Mouse (Mus musculus): ENCODE measurements around the gene Ern2. TPM values are rescaled to one million over a fixed set of nuclear protein-coding genes. Genes with fewer than 3 reads are reported as not detected.

The Ern2 gene
- polyA plus RNA-seq, 1 experiment = 0.72 TPM

DNA sequence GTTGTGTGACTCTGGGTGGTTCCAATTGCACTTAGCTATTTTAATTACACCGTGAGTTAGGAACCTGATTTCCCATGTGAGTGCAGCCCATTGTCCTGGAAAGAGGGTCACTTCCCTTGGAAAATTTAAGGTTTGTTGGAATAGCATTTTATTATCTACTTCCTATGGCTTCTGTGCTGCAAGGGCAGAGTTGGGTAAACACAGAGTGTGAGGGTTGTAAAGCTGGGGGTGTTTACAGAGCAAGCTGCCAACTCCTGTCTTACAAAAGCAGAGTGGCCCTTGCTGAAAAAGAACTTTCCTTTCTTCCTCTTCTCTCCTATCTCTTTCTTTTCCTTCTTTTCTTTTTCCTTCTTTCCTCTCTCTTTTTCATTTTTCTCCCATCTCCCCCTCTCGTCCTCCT is 17.9 kb upstream of the Ern2 start:
- WGBS = 28% methylated on average over 2 of the region's 2 CpGs
- no peaks in the 10 kb centered on the region for H3K4me1 ChIP-seq (ENCODE audit: control insufficient read depth, insufficient read depth, low read length)
- no peak for TF ChIP-seq POLR2A (IDR thresholded peaks at IDR 0.05; ENCODE audit: borderline replicate concordance, extremely low read depth, low read depth, low read length)
- no peak for TF ChIP-seq CTCF (IDR thresholded peaks at IDR 0.05; ENCODE audit: insufficient read depth, low read length)
- no peak overlapping the region for H3K4me3 ChIP-seq (replicated peaks; ENCODE audit: extremely low read depth, low read depth, low read length)
- DNase-seq = no peak

DNA sequence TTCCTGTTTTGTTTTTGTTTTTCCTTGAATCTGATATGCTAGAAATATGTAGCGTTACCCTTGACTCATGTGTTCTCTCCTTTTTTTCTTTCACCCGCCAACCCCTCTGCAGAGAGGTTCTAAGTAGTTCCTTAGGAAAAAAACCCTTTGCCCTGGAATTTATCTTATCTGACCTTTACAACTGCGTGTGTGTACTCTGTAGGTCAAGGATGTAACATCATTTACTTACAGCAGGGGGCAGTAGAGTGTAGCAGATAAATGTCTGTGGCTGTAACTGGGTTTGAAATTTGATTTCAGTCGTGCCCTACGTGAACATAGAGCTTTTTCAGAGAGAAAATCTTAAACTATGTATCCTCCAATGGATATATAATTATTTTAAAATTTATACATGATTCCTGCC is 13.3 kb upstream of the Ern2 start:
- Histone ChIP-seq H3K4me3 (replicated peaks; ENCODE audit: extremely low read depth, low read depth, low read length) (no peak overlapping the region), H3K4me1 (ENCODE audit: control insufficient read depth, insufficient read depth, low read length) (no peaks in the 10 kb centered on the region)
- 19% methylated on average over 5 of the region's 5 CpGs for WGBS
- peak; percentile 34; the same call in 1 of the 2 replicates for TF ChIP-seq CTCF (IDR thresholded peaks at IDR 0.05; ENCODE audit: insufficient read depth, low read length)
- TF ChIP-seq POLR2A (IDR thresholded peaks at IDR 0.05; ENCODE audit: borderline replicate concordance, extremely low read depth, low read depth, low read length) = no peak
- no peak for DNase-seq

DNA sequence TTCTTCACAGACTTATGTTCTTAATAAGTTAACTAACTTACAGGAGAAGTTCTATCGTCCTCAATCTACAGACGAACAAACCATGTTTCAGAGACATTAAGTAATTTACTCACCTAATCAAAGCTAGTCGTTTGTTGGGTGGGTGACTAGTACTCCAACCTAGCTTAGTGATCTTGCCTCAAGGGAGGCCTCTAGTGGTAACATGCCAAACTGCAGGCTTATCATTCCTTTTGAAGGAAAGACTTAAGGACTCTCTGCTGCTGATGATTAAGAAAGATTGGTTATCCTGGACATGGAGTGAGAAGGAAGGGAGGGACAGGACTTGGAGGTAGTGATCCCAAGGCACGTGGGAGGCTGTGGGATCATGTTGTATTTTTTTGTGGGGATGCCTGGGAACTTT is 11.3 kb upstream of the Ern2 start:
- H3K4me3 ChIP-seq (replicated peaks; ENCODE audit: extremely low read depth, low read depth, low read length) = no peak overlapping the region
- H3K4me1 ChIP-seq (ENCODE audit: control insufficient read depth, insufficient read depth, low read length) = no peaks in the 10 kb centered on the region
- peak; percentile 28 for DNase-seq
- TF ChIP-seq POLR2A (IDR thresholded peaks at IDR 0.05; ENCODE audit: borderline replicate concordance, extremely low read depth, low read depth, low read length) (no peak), CTCF (IDR thresholded peaks at IDR 0.05; ENCODE audit: insufficient read depth, low read length) (peak; percentile 32)
- WGBS = 31% methylated on average over 4 of the region's 4 CpGs

- no peak for DNase-seq
- H3K4me1 ChIP-seq (ENCODE audit: control insufficient read depth, insufficient read depth, low read length) = no peaks in the 10 kb centered on the region
- 63% methylated on average over 9 of the region's 9 CpGs for WGBS
- TF ChIP-seq CTCF (IDR thresholded peaks at IDR 0.05; ENCODE audit: insufficient read depth, low read length) = no peak
- no peak for TF ChIP-seq POLR2A (IDR thresholded peaks at IDR 0.05; ENCODE audit: borderline replicate concordance, extremely low read depth, low read depth, low read length)
- no peak overlapping the region for H3K4me3 ChIP-seq (replicated peaks; ENCODE audit: extremely low read depth, low read depth, low read length)
These were observed 10.8 kb upstream of the Ern2 start for GRCm38 (mm10) chr7:122196771-122197170.

- no peak for DNase-seq
- Histone ChIP-seq H3K4me3 (replicated peaks; ENCODE audit: extremely low read depth, low read depth, low read length) (no peak overlapping the region), H3K4me1 (ENCODE audit: control insufficient read depth, insufficient read depth, low read length) (no peaks in the 10 kb centered on the region)
- no peak for TF ChIP-seq CTCF (IDR thresholded peaks at IDR 0.05; ENCODE audit: insufficient read depth, low read length)
- no peak for TF ChIP-seq POLR2A (IDR thresholded peaks at IDR 0.05; ENCODE audit: borderline replicate concordance, extremely low read depth, low read depth, low read length)
These were observed 7.9 kb upstream of the Ern2 start for GRCm38 (mm10) chr7:122193919-122194318.

- TF ChIP-seq POLR2A (IDR thresholded peaks at IDR 0.05; ENCODE audit: borderline replicate concordance, extremely low read depth, low read depth, low read length) (no peak), CTCF (IDR thresholded peaks at IDR 0.05; ENCODE audit: insufficient read depth, low read length) (no peak)
- no peak for DNase-seq
- Histone ChIP-seq H3K4me1 (ENCODE audit: control insufficient read depth, insufficient read depth, low read length) (no peaks in the 10 kb centered on the region), H3K4me3 (replicated peaks; ENCODE audit: extremely low read depth, low read depth, low read length) (no peak overlapping the region)
- WGBS = 61% methylated on average over 10 of the region's 10 CpGs
These were observed 5.1 kb upstream of the Ern2 start for GRCm38 (mm10) chr7:122191097-122191496.

- TF ChIP-seq POLR2A (IDR thresholded peaks at IDR 0.05; ENCODE audit: borderline replicate concordance, extremely low read depth, low read depth, low read length) (no peak), CTCF (IDR thresholded peaks at IDR 0.05; ENCODE audit: insufficient read depth, low read length) (peak; percentile 84)
- 34% methylated on average over 7 of the region's 7 CpGs for WGBS
- Histone ChIP-seq H3K4me3 (replicated peaks; ENCODE audit: extremely low read depth, low read depth, low read length) (no peak overlapping the region), H3K4me1 (ENCODE audit: control insufficient read depth, insufficient read depth, low read length) (no peaks in the 10 kb centered on the region)
- DNase-seq = peak; percentile 20
These were observed 3.5 kb upstream of the Ern2 start for GRCm38 (mm10) chr7:122189484-122189883.

DNA sequence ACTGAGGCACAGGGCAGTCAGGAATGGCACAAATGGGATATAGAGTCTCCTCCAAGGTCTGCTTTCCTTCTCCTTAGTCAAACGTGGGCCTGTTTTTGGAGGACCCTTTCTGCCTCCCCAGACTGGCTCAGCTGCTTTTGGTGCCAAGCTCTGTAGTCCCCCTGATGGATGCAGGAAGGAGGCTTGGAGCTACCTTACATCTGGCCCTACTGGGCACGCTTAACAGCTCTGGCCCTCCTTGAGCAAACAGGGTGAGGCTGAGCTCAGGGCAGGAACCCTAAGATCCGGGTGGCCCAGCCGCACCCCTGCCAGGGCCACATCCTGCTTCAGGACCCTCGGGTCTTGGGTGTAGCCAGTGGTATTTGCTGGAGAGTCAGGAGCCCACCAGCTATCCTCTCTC is 1.4 kb downstream of the Ern2 start:
- DNase-seq = no peak
- WGBS = 51% methylated on average over 5 of the region's 5 CpGs
- Histone ChIP-seq H3K4me3 (replicated peaks; ENCODE audit: extremely low read depth, low read depth, low read length) (no peak overlapping the region), H3K4me1 (ENCODE audit: control insufficient read depth, insufficient read depth, low read length) (no peaks in the 10 kb centered on the region)
- no peak for TF ChIP-seq POLR2A (IDR thresholded peaks at IDR 0.05; ENCODE audit: borderline replicate concordance, extremely low read depth, low read depth, low read length)
- no peak for TF ChIP-seq CTCF (IDR thresholded peaks at IDR 0.05; ENCODE audit: insufficient read depth, low read length)

- WGBS = 90% methylated on average over 7 of the region's 7 CpGs
- TF ChIP-seq POLR2A (IDR thresholded peaks at IDR 0.05; ENCODE audit: borderline replicate concordance, extremely low read depth, low read depth, low read length) (no peak), CTCF (IDR thresholded peaks at IDR 0.05; ENCODE audit: insufficient read depth, low read length) (no peak)
- DNase-seq = no peak
- H3K4me1 ChIP-seq (ENCODE audit: control insufficient read depth, insufficient read depth, low read length) = no peaks in the 10 kb centered on the region
- no peak overlapping the region for H3K4me3 ChIP-seq (replicated peaks; ENCODE audit: extremely low read depth, low read depth, low read length)
These were observed 5.3 kb downstream of the Ern2 start for GRCm38 (mm10) chr7:122180720-122181119.

GRCm38 (mm10) chr7:122171613-122172012 is 14.4 kb downstream of the Ern2 start:
- TF ChIP-seq CTCF (IDR thresholded peaks at IDR 0.05; ENCODE audit: insufficient read depth, low read length) (no peak), POLR2A (IDR thresholded peaks at IDR 0.05; ENCODE audit: borderline replicate concordance, extremely low read depth, low read depth, low read length) (no peak)
- Histone ChIP-seq H3K4me3 (replicated peaks; ENCODE audit: extremely low read depth, low read depth, low read length) (no peak overlapping the region), H3K4me1 (ENCODE audit: control insufficient read depth, insufficient read depth, low read length) (no peaks in the 10 kb centered on the region)
- 63% methylated on average over 10 of the region's 10 CpGs for WGBS
- no peak for DNase-seq

All from lung, adult 2 months (tissue).